Mouse (Mus musculus) retina, embryonic 14.5 days (tissue): ENCODE measurements at regions not wholly inside any gene's neighbourhood (a gene's known extent, or its start where the extent isn't known, plus 50 kb on each side); places are given as distances from the start of the nearest gene placed in this dataset.

ENCODE experiments used
- DNase-seq: peaks from one replicate; pipeline ENCODE4 v3.0.0-alpha.2; 2015; ENCODE audit warnings: low spot score

GRCm38 (mm10) chr15:97620261-97620660 lies 85.4 kb downstream of the Rpap3 start:
- DNase-seq: no peak

GRCm38 (mm10) chr15:97619764-97620163 lies 85.9 kb downstream of the Rpap3 start:
- DNase-seq: no peak

DNA sequence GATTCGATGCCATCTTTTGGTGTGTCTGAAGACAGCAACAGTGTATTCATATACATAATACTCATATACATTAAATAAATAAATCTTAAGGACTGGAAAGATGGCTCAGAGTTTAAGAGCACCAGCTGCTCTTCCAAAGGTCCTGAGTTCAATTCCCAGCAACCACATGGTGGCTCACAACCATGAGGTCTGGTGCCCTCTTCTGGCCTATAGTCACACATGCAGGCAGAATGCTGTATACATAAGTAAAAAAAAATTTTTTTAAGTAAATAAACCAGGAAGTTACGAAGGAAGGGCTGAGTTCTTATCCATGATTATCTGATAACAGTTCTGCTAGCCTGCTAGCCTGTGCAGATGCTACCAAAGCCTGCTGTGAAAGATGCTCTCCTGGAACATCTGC lies 93.3 kb downstream of the Rpap3 start:
- DNase-seq: peak; percentile 33

DNA sequence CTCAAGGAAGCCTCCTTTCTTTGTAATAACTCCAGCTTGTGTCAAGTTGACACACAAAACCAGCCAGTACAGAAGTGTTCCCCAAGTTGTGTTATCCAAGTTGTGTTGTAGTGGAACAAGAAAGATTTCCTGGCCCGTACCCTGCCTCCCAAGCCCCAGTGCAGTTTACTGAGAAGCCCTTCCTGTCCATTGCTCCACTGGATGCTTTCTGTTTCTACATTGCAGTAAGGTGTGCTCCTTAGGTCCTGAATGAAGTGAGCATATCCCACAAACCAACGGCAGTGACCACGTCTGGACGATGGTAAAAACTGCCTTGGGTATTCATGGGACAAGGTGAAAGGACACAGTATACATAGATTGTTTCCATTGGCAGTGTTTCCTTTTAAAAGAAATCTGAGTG lies 94.9 kb downstream of the Rpap3 start:
- no peak for DNase-seq

- DNase-seq: peak; percentile 16
These were observed 96.1 kb downstream of the Rpap3 start for GRCm38 (mm10) chr15:97609496-97609895.

GRCm38 (mm10) chr15:97608651-97609050 lies 97.0 kb downstream of the Rpap3 start:
- DNase-seq: no peak

DNA sequence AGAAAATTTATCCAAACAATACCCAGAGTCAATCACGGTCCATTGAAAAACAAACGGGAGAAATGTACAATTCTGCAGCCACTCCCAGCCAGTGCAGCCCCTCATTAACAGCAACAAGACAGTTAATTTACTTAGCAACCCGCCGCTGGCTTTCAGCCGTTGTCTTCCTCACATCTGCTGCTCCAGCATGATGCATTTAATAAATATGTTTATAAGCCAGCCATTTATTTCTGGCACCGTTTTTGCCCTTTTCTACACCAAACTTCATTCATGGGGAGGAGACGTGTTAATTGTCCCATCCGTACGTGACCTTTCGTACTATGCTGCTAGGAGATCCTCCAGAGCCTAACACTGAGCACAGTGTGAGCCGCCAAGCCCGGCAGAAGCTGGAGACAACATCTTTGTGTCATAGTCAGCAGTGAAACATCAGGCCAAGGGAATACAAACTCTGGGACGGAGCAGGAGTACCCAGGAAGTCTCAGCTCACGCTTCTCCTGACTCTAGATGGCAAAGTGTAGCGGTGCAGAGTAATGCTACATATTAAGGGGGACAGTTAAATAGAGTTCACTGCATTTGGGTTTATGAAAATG lies 97.9 kb downstream of the Rpap3 start:
- DNase-seq: peak; percentile 46

DNA sequence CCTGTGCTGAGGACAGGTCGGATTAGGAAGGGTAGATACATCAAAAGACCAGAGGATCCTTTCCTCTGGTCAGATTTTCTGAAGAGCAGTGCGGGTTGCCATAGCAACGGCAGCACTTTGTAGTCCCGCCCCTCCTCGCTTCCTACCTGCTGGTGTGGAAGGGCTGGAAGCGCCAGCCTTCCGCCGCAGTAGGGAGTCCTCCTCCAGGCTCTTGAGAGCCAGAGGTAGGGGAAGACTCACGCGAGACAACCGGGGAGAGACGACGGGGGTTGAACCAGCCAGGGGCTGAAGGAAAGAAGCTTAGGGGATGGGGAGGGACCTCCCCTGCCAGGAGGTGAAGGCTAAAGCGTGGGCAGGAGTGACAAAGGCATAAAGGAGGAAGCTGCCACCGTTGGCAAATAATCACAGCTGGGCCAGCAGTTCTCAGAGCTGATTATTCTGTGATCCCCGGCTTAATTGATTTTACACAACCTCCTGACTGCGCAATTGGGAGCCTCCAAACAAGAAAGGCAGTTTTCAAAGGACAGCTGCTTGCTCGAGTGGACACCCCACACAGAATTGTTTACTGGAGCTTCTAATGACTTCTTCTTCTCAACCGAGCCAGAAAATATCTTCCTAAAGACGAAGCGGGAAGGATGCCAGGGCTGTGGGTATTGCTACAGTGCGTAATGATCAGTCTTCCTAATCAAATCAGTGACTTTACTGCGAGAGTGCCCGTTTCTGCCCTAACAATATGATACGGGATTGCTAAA lies 98.8 kb downstream of the Rpap3 start:
- peak; percentile 87 for DNase-seq

- DNase-seq: no peak
These were observed 99.4 kb downstream of the Rpap3 start for GRCm38 (mm10) chr15:97606232-97606629.

GRCm38 (mm10) chr15:97605791-97606190 lies 99.8 kb downstream of the Rpap3 start:
- DNase-seq: no peak

GRCm38 (mm10) chr15:97603492-97603891 lies 102.1 kb downstream of the Rpap3 start:
- DNase-seq: peak; percentile 41

DNA sequence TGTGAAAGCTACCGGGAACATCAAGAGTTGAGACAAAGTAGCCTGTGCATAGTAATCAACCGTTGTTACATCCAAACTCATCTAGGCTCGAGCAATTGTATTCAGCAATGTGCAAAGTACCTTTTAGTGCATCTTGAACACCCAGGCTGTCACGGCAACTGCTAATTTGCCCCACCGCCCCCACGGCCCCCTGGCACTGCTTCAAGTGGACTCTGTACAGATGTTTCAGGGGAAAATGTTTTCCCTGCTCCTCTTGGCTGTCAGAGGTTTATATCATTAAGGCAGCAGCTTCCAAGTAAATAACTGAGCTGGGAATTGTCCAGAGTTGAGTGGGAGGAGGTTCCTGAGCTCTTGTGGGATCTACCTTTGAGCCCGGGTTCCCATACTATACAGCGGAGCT lies 107.4 kb downstream of the Rpap3 start:
- no peak for DNase-seq

GRCm38 (mm10) chr15:97596514-97597081 lies 109.0 kb downstream of the Rpap3 start:
- no peak for DNase-seq

GRCm38 (mm10) chr15:97595284-97595796 lies 110.3 kb downstream of the Rpap3 start:
- DNase-seq: no peak

DNA sequence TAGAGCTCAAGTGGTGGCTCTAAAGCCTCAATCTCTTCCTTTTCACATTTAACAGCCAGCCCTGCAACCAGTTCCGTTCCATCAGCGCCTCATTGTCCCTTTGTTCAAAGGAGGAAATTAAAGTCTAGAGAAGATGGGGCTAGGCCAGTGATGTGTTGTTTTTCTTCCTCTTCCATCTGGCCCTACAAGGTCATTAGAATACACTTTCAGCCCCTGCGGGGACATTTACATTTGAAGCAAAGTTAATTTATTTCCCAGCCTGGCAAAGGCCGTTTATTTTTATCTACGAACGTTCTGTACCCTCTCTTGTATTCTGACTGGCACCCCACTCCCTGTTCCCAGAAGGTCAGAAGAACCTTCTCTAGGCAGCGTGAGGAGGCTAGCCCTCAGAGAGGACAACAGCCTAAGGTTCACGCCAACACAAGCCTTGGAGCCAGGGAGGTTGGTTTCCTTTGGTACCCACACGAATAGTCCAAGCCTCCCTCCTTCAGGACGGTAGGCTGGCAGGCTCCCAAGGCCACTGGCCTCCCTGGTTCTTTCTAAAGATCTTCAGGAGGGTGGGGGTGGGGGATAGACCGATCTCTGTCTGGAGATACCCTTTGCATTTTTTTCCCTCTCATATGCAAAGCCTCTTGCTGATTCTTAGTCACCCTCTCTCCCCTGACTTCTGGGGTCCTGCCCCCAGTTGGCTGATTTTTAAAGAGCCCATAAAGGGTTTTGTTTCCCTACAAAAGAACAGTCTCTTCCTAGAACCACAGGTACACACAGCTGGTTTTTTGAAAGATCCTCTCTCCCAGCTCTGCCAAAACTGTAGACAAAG lies 111.6 kb downstream of the Rpap3 start:
- no peak for DNase-seq

DNA sequence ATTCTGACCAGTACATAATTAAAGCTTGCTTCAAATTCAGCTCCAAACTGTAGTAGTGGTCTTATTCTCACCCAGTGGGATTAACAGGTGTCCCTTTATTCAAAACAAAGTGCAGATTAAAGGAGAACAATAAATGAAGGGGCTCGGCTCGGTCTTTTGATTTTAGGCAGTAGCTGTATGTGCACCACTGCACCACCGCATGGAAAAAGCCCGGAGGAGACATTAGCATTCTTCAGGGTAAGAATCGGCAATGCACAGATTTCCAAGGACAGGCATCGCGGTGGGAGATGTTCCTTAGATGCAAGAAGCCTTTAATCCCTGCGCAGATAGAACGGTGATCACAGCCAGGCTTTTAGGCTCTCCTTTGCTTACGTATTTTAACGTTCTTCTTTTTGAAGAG lies 112.8 kb downstream of the Rpap3 start:
- DNase-seq: no peak

DNA sequence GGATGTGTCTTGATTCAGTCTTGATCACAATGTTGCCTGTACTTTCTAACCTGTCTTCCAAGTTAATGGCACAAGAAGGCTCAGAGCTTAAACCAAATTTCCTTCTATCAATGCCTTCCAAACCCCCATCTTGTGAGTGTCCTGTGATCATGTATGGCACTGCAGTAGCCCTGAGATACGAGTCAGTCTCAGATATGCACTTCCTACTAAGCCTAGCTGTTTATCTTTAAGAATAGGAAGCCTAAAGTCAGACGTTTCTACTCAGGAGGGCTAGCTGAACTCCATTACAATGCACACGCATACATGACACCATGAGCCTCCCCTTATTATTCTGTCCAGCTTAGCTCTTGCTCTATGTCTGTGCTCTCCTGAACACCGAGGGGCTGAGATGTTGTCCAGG lies 114.2 kb downstream of the Rpap3 start:
- no peak for DNase-seq

GRCm38 (mm10) chr15:97590732-97591292 lies 114.8 kb downstream of the Rpap3 start:
- no peak for DNase-seq

- no peak for DNase-seq
These were observed 117.9 kb downstream of the Rpap3 start for GRCm38 (mm10) chr15:97587571-97588205.

GRCm38 (mm10) chr15:97581724-97582154 lies 123.9 kb downstream of the Rpap3 start:
- DNase-seq: peak; percentile 80

GRCm38 (mm10) chr15:97580726-97581125 lies 124.9 kb downstream of the Rpap3 start:
- no peak for DNase-seq

GRCm38 (mm10) chr15:97578046-97578445 lies 127.6 kb downstream of the Rpap3 start:
- no peak for DNase-seq
